Mouse (Mus musculus) gastrocnemius, postnatal 14 days (tissue): Measurements from ENCODE around the gene Vps37d. TPM values are rescaled to one million over a fixed set of nuclear protein-coding genes. Genes with fewer than 3 reads are reported as not detected.

Experiments
- DNase-seq: peaks from one replicate; pipeline ENCODE4 v3.0.0; 2021; ENCODE audit warnings: mixed read lengths
- intact Hi-C: fragments of 180-260 bp; cut with DNase I; formaldehyde crosslinking; loops from one replicate; pipeline ENCODE4 v1.15.1; 2025; ENCODE audit warnings: low total_unique reads
- total RNA-seq, 2 experiments: library from RNA; stranded (reverse); gene quantifications; 2 replicates each; pipeline ENCODE4 v1.2.3; 2021

Vps37d gene
- total RNA-seq, 2 experiments from 2014 or later, result 0.84 to 1.7 TPM

- DNase-seq, result no peak
- intact Hi-C loops, result no loop called here
Measured at GRCm38 (mm10) chr5:135039541-135039940, 38.5 kb downstream of the Vps37d start.

- no peak for DNase-seq
- intact Hi-C loops, result no loop called here
Measured at GRCm38 (mm10) chr5:135037946-135038345, 40.1 kb downstream of the Vps37d start.

GRCm38 (mm10) chr5:135035608-135036359 is 42.3 kb downstream of the Vps37d start:
- intact Hi-C loops, result no loop called here
- DNase-seq, result no peak

GRCm38 (mm10) chr5:135034593-135034992 is 43.5 kb downstream of the Vps37d start:
- no peak for DNase-seq
- intact Hi-C loops, result no loop called here

- DNase-seq, result no peak
- intact Hi-C loops, result no loop called here
Measured at GRCm38 (mm10) chr5:135032581-135032980, 45.5 kb downstream of the Vps37d start.

GRCm38 (mm10) chr5:135029007-135029854 is 48.8 kb downstream of the Vps37d start:
- peak; percentile 69 for DNase-seq
- intact Hi-C loops, result no loop called here

GRCm38 (mm10) chr5:135025899-135026298 is 52.2 kb downstream of the Vps37d start:
- DNase-seq, result no peak
- intact Hi-C loops, result no loop called here

GRCm38 (mm10) chr5:135024665-135025224 is 53.3 kb downstream of the Vps37d start:
- intact Hi-C loops, result no loop called here
- no peak for DNase-seq

GRCm38 (mm10) chr5:135023344-135024173 is 54.5 kb downstream of the Vps37d start, which contains the start of gene Stx1a:
Gene Stx1a (plus strand): TSS chr5:135023482.
- DNase-seq, result peak; percentile 90
- intact Hi-C loops, result no loop called here

Other genes starting within 250 kb of the Vps37d start
- gene Tmem270, start 171.5 kb downstream of the Vps37d start, total RNA-seq, result not detected
- gene Cldn13, start 162.7 kb downstream of the Vps37d start, total RNA-seq, result not detected
- gene Mettl27, start 145.9 kb downstream of the Vps37d start, total RNA-seq, result 1 to 10 TPM; 4.9 to 6.2 TPM
- gene Cldn4, start 131.3 kb downstream of the Vps37d start, total RNA-seq, result not detected
- under 1 TPM in 1 of 2 experiments, not detected in 1; 0.27 TPM for gene Cldn3, start 92.1 kb downstream of the Vps37d start, total RNA-seq
- 10 to 100 TPM; 64.1 to 69.1 TPM for gene Abhd11, start 69.1 kb downstream of the Vps37d start, total RNA-seq
- 1 to 10 TPM; 1.4 to 1.5 TPM for gene Stx1a, start 54.8 kb downstream of the Vps37d start, total RNA-seq
- 10 to 100 TPM; 24.0 to 25.8 TPM for gene Dnajc30, start 14.1 kb downstream of the Vps37d start, total RNA-seq
- gene Bud23, start 13.3 kb downstream of the Vps37d start, total RNA-seq, result 10 to 100 TPM; 24.7 to 33.0 TPM
- gene Mlxipl, start 11.6 kb upstream of the Vps37d start, total RNA-seq, result 10 to 100 TPM; 37.5 to 40.6 TPM
- 10 to 100 TPM; 11.9 to 13.3 TPM for gene Tbl2, start 71.4 kb upstream of the Vps37d start, total RNA-seq
- 10 to 100 TPM; 24.7 to 25.3 TPM for gene Bcl7b, start 90.0 kb upstream of the Vps37d start, total RNA-seq
- gene Baz1b, start 109.0 kb upstream of the Vps37d start, total RNA-seq, result 10 to 100 TPM; 24.1 to 24.8 TPM
- 10 to 100 TPM in 1 of 2 experiments, 1 to 10 TPM in 1; 9.9 to 12.1 TPM for gene Fzd9, start 173.0 kb upstream of the Vps37d start, total RNA-seq